Mouse (Mus musculus) forebrain, embryonic 11.5 days (tissue): ENCODE data around the gene Pip5k1b. TPM values are rescaled to one million over a fixed set of nuclear protein-coding genes. Genes with fewer than 3 reads are reported as not detected.

ENCODE experiments used
- ATAC-seq: fragments of 200-750 bp; cut with Nextera tagmentation; replicated peaks from 2 replicates; pipeline ENCODE4 v1.8.0; 2017; ENCODE audit warnings: moderate TSS enrichment; ENCODE audit not compliant: low FRiP score
- DNase-seq: peaks from one replicate; pipeline ENCODE4 v3.0.0-alpha.2; 2017; ENCODE audit warnings: low spot score
- H3K27ac ChIP-seq: fragments of 300-500 bp; sonication (generic); 2 replicates; pipeline ENCODE4 v1.5.1; 2014; ENCODE audit warnings: low read depth, low read length
- H3K27me3 ChIP-seq: fragments of 300-500 bp; sonication (generic); 2 replicates; pipeline ENCODE4 v1.6.1; 2014; ENCODE audit warnings: mild to moderate bottlenecking, low read length, mixed read lengths; ENCODE audit not compliant: control insufficient read depth, insufficient read depth
- H3K36me3 ChIP-seq: fragments of 300-500 bp; sonication (generic); 2 replicates; pipeline ENCODE4 v1.6.1; 2014; ENCODE audit warnings: mild to moderate bottlenecking, low read length, moderate library complexity, mixed read lengths; ENCODE audit not compliant: control insufficient read depth, insufficient read depth
- H3K4me1 ChIP-seq: fragments of 300-500 bp; sonication (generic); replicated peaks from 2 replicates; pipeline ENCODE4 v1.6.1; 2014; ENCODE audit warnings: low read length, mixed read lengths; ENCODE audit not compliant: control insufficient read depth, insufficient read depth
- H3K4me2 ChIP-seq: fragments of 300-500 bp; sonication (generic); 2 replicates; pipeline ENCODE4 v1.6.1; 2014; ENCODE audit warnings: low read depth, mild to moderate bottlenecking, low read length, moderate library complexity, mixed read lengths; ENCODE audit not compliant: severe bottlenecking
- H3K4me3 ChIP-seq: fragments of 300-500 bp; sonication (generic); 2 replicates; pipeline ENCODE4 v1.5.1; 2014; ENCODE audit warnings: low read depth, low read length
- H3K9ac ChIP-seq: fragments of 300-500 bp; sonication (generic); 2 replicates; pipeline ENCODE4 v1.6.1; 2014; ENCODE audit warnings: low read length
- H3K9me3 ChIP-seq: fragments of 300-500 bp; sonication (generic); 2 replicates; pipeline ENCODE4 v1.6.1; 2016; ENCODE audit warnings: low read length, mixed read lengths; ENCODE audit not compliant: control insufficient read depth
- WGBS: fragments of 180-500 bp; shearing (Covaris S2); extraction: QIAGEN DNeasy Blood & Tissue Kit; methylation state at CpG from one replicate; pipeline ENCODE4 v1.1.7; 2014; 5-methylcytosine and 5-hydroxymethylcytosine counted together
- polyA plus RNA-seq: library from polyadenylated mRNA; unstranded; fragments of >200 nt; fragmentation: Nextera tagmentation; extraction: Ambion mirVana; gene quantifications from 2 replicates; pipeline ENCODE4 v1.2.1, GENCODE M21; 2014

Gene Pip5k1b
- polyA plus RNA-seq, 1 experiment from 2014 or later, result 2.2 TPM

DNA sequence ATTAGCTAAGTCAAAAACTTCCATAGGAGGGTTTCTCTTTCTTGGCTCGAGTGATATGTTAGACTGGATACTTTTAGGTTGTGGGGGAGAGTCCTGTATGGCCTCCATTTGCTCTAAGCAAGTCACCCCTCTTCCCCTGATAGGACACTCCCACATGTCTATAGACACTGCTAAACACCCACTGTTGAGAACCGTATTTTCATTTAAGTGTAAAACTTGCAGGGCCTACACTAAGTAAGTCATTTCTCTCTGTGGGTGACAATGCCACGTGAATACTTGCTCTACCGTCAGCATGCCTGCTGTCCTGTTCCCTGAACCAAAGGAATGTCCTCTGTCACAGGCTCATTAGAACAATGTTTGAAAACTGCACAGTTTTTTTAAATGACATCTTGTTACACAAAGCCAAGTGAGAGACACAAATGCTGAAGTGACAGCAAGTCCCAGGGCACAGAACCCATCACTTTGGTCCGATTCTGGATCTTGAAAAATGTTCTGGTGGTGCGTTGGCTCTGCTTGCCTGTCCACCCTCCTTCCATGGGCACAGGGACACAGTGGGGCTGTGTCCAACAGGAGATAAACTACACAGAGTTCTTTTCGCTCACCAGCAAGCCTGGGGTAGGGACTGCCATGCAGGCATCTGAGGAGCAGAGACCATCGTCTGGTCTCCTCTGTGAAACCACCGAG, 138.6 kb downstream of the Pip5k1b start:
- DNase-seq (no peak), ATAC-seq (no peak)
- Histone ChIP-seq H3K4me2 (no peak overlapping the region), H3K36me3 (no peaks in the 10 kb centered on the region), H3K4me3 (no peak overlapping the region), H3K9me3 (no peaks in the 10 kb centered on the region), H3K4me1 (no peaks in the 10 kb centered on the region), H3K27me3 (no peaks in the 10 kb centered on the region), H3K9ac (no peak overlapping the region), H3K27ac (no peak overlapping the region)
- 87% methylated on average over 9 of the region's 9 CpGs for WGBS

GRCm38 (mm10) chr19:24415778-24416621, 139.7 kb downstream of the Pip5k1b start:
- Histone ChIP-seq H3K4me3 (no peak overlapping the region), H3K4me2 (no peak overlapping the region), H3K9me3 (no peaks in the 10 kb centered on the region), H3K36me3 (no peaks in the 10 kb centered on the region), H3K4me1 (no peaks in the 10 kb centered on the region), H3K9ac (no peak overlapping the region), H3K27ac (no peak overlapping the region), H3K27me3 (no peaks in the 10 kb centered on the region)
- no peak for DNase-seq
- 81% methylated on average over 8 of the region's 8 CpGs for WGBS
- no peak for ATAC-seq

DNA sequence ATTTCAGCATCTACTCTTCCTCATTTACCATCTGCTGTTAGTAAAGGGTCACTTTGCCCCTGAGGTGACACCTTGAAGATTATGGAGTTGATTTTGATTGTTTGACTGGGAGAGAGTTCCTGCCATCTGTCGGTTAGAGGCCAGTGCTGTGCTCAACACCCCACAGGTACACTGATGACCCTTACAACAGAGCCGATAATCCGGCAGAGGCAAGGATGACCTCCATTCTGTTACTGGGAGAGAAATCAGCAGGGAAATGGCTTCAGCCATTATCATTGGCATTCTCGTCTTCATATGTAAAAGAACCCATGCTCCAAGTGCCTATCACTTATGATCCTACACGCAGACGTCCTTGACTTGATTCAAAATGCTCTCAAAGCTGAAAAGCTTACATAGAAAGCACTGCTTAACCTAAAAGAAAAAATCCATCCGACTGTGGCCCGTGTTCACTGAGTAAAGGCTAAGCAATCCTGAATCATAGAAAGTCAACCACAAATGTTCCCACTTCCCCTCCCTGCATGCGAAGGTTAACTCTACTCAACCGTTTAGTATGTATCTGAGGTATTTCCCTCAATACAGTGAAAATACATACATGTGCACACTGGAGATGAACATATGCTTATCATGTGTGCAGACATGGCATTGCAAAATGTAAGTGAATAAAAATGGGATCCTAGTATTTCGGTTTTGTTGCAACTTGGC, 146.7 kb downstream of the Pip5k1b start:
- no peaks in the 10 kb centered on the region for H3K36me3 ChIP-seq
- 86% methylated on average over 11 of the region's 11 CpGs for WGBS
- ATAC-seq, result no peak

GRCm38 (mm10) chr19:24404716-24405115, 151.0 kb downstream of the Pip5k1b start:
- no peaks in the 10 kb centered on the region for H3K9me3 ChIP-seq
- WGBS, result 90% methylated on average over 3 of the region's 3 CpGs
- H3K27ac ChIP-seq, result no peak overlapping the region
- no peaks in the 10 kb centered on the region for H3K27me3 ChIP-seq
- no peak overlapping the region for H3K9ac ChIP-seq
- H3K4me1 ChIP-seq, result no peaks in the 10 kb centered on the region
- no peak for ATAC-seq
- no peak for DNase-seq
- H3K4me2 ChIP-seq, result no peak overlapping the region
- no peaks in the 10 kb centered on the region for H3K36me3 ChIP-seq
- no peak overlapping the region for H3K4me3 ChIP-seq

More for the DNA sequence above, 146.7 kb downstream of the Pip5k1b start:
- Histone ChIP-seq H3K9me3 (no peaks in the 10 kb centered on the region), H3K4me3 (no peak overlapping the region), H3K9ac (no peak overlapping the region), H3K27ac (no peak overlapping the region), H3K4me1 (no peaks in the 10 kb centered on the region), H3K27me3 (no peaks in the 10 kb centered on the region), H3K4me2 (no peak overlapping the region)
- DNase-seq, result no peak

DNA sequence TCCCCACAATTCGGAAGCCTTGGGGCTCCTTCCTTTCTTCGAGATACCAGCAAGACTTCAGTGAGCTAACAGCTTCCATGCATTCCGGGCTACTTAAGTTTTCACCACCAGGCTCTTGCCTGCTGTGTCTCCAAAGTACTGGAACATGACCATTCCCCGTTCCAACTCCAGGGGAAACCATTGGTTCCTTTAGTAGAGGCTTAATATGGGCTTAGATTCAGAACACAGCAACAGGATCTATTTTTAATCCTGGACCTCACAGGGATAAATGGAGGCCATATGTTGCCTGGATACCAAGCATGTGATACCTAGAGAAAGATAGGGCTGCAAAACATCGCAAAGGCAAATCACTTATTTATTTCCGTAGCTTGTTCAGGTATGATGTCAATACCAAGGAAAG, 152.4 kb downstream of the Pip5k1b start:
- DNase-seq (no peak), ATAC-seq (no peak)
- H3K27ac ChIP-seq, result no peak overlapping the region
- H3K4me1 ChIP-seq, result no peaks in the 10 kb centered on the region
- WGBS, result 87% methylated on average over 6 of the region's 6 CpGs
- H3K4me3 ChIP-seq, result no peak overlapping the region
- no peaks in the 10 kb centered on the region for H3K9me3 ChIP-seq
- no peak overlapping the region for H3K9ac ChIP-seq
- H3K36me3 ChIP-seq, result no peaks in the 10 kb centered on the region
- H3K4me2 ChIP-seq, result no peak overlapping the region
- no peaks in the 10 kb centered on the region for H3K27me3 ChIP-seq

DNA sequence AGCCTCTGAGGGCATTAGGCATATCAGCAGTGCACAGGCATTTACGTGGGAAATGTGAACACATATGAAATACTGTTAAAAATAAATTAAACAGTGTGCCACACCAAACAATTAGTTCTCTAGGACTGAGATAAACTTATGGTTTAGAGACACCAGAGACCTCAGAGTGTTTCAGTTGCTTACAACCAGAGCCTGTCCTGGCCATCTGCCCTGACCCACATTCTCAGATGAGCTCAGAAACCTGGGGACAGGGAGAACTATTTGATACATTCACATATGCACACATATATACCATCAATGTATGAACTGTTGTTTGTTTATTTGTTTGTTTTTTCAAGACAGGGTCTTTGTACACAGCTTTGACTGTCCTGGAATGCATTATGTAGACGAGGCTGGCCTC, 161.8 kb downstream of the Pip5k1b start:
- H3K9me3 ChIP-seq, result no peaks in the 10 kb centered on the region
- no peak overlapping the region for H3K27ac ChIP-seq
- no peak for DNase-seq
- no peaks in the 10 kb centered on the region for H3K4me1 ChIP-seq
- no peak overlapping the region for H3K9ac ChIP-seq
- WGBS, result 91% methylated on average over 2 of the region's 2 CpGs
- H3K4me3 ChIP-seq, result no peak overlapping the region
- H3K4me2 ChIP-seq, result no peak overlapping the region
- H3K27me3 ChIP-seq, result no peaks in the 10 kb centered on the region
- no peak for ATAC-seq
- H3K36me3 ChIP-seq, result no peaks in the 10 kb centered on the region

- no peaks in the 10 kb centered on the region for H3K9me3 ChIP-seq
- no peak overlapping the region for H3K9ac ChIP-seq
- H3K27ac ChIP-seq, result no peak overlapping the region
- no peak overlapping the region for H3K4me3 ChIP-seq
- no peaks in the 10 kb centered on the region for H3K27me3 ChIP-seq
- H3K4me2 ChIP-seq, result no peak overlapping the region
- H3K4me1 ChIP-seq, result no peaks in the 10 kb centered on the region
- ATAC-seq (no peak), DNase-seq (no peak)
- no peaks in the 10 kb centered on the region for H3K36me3 ChIP-seq
- WGBS, result 89% methylated on average over 9 of the region's 9 CpGs
Observed at GRCm38 (mm10) chr19:24391519-24392251, 164.0 kb downstream of the Pip5k1b start.
